Mouse (Mus musculus) mouse embryonic stem cell (cell line): ENCODE data around the gene 4931400O07Rik.

Source experiments
- in situ Hi-C, 2 experiments: fragments of 300-500 bp; cut with MboI; formaldehyde crosslinking; loops; 1 replicate in 1 of 2; 3 replicates in 1 of 2; pipeline ENCODE4 v1.14.3; 2019 to 2020; ENCODE audit warnings: low sequenced_read_pairs in 2 of 2, low pct_unique_long_range_greater_than_20kb in 1 of 2, mixed read lengths in 1 of 2; ENCODE audit not compliant: unreplicated experiment in 1 of 2

The 4931400O07Rik gene

GRCm38 (mm10) chrX:62467691-62468090 lies at the start of gene 4931400O07Rik:
Gene 4931400O07Rik (plus strand): TSS chrX:62467991.
- in situ Hi-C loops: no loop called here
